Mouse (Mus musculus) neural tube, embryonic 15.5 days (tissue): ENCODE results near the gene Ubr3. TPM values are rescaled to one million over a fixed set of nuclear protein-coding genes. Genes with fewer than 3 reads are reported as not detected.

Source experiments
- ATAC-seq: fragments of 200-750 bp; cut with Nextera tagmentation; 2 replicates; pipeline ENCODE4 v1.8.0; 2017; ENCODE audit warnings: mild to moderate bottlenecking, moderate TSS enrichment, moderate library complexity; ENCODE audit not compliant: low FRiP score
- H3K27ac ChIP-seq: fragments of 300-500 bp; sonication (generic); replicated peaks from 2 replicates; pipeline ENCODE4 v1.5.1; 2015; ENCODE audit warnings: mild to moderate bottlenecking, inconsistent platforms
- H3K27me3 ChIP-seq: fragments of 300-500 bp; sonication (generic); replicated peaks from 2 replicates; pipeline ENCODE4 v1.6.1; 2015; ENCODE audit warnings: inconsistent platforms
- H3K36me3 ChIP-seq: fragments of 300-500 bp; sonication (generic); 2 replicates; pipeline ENCODE4 v1.6.1; 2015; ENCODE audit warnings: inconsistent platforms
- H3K4me1 ChIP-seq: fragments of 300-500 bp; sonication (generic); 2 replicates; pipeline ENCODE4 v1.6.1; 2015; ENCODE audit warnings: inconsistent platforms
- H3K4me2 ChIP-seq: fragments of 300-500 bp; sonication (generic); 2 replicates; pipeline ENCODE4 v1.6.1; 2015; ENCODE audit warnings: inconsistent platforms, mild to moderate bottlenecking, moderate library complexity
- H3K4me3 ChIP-seq: fragments of 300-500 bp; sonication (generic); replicated peaks from 2 replicates; pipeline ENCODE4 v1.5.1; 2015; ENCODE audit warnings: mild to moderate bottlenecking, inconsistent platforms
- H3K9ac ChIP-seq: fragments of 300-500 bp; sonication (generic); replicated peaks from 2 replicates; pipeline ENCODE4 v1.6.1; 2015; ENCODE audit warnings: mild to moderate bottlenecking, inconsistent platforms
- H3K9me3 ChIP-seq: fragments of 300-500 bp; sonication (generic); replicated peaks from 2 replicates; pipeline ENCODE4 v1.6.1; 2016; ENCODE audit warnings: inconsistent platforms
- WGBS: fragments of 180-500 bp; shearing (Covaris S2); methylation state at CpG from one replicate; pipeline ENCODE4 v1.1.7; 2015; ENCODE audit warnings: mixed read lengths; 5-methylcytosine and 5-hydroxymethylcytosine counted together
- polyA plus RNA-seq: library from polyadenylated mRNA; unstranded; fragments of >200 nt; fragmentation: Nextera tagmentation; extraction: Ambion mirVana; gene quantifications from 2 replicates; pipeline ENCODE4 v1.2.1, GENCODE M21; 2015

Ubr3 gene
- polyA plus RNA-seq, 1 experiment from 2014 or later = 17.7 TPM

DNA sequence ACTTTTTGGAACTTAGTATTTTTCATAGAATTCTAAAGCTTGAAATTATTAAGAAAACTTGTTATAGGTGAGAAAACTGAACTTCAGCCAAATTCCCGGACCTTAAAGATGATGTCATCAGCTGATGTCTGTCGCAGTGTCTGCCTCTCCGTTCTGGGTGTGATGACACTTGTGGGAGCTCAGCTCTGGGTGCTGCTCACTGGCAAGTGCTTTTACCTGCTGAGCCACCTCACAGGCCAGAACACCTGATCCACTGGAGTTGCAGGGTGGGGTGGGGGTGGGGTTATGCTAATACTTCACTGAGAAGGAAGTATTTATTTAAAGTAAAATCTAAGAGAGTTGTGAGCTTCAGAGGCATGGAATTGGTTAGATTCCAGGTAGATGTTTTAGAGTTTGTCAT is 20.3 kb downstream of the Ubr3 start:
- Histone ChIP-seq H3K4me2 (no peak overlapping the region), H3K4me3 (no peak overlapping the region), H3K9ac (no peak overlapping the region), H3K9me3 (no peaks in the 10 kb centered on the region), H3K27me3 (no peaks in the 10 kb centered on the region), H3K27ac (no peak overlapping the region), H3K36me3 (peaks cover 27% of the 10 kb centered on the region), H3K4me1 (no peaks in the 10 kb centered on the region)
- 96% methylated on average over 3 of the region's 3 CpGs for WGBS
- no peak for ATAC-seq

GRCm38 (mm10) chr2:69924943-69925342 is 27.9 kb downstream of the Ubr3 start:
- H3K9ac ChIP-seq = no peak overlapping the region
- no peak overlapping the region for H3K27ac ChIP-seq
- no peaks in the 10 kb centered on the region for H3K9me3 ChIP-seq
- no peak overlapping the region for H3K4me3 ChIP-seq
- peaks cover 35% of the 10 kb centered on the region for H3K36me3 ChIP-seq
- no peaks in the 10 kb centered on the region for H3K4me1 ChIP-seq
- WGBS = 72% methylated on average over 3 of the region's 3 CpGs
- no peak overlapping the region for H3K4me2 ChIP-seq
- no peaks in the 10 kb centered on the region for H3K27me3 ChIP-seq
- ATAC-seq = no peak

DNA sequence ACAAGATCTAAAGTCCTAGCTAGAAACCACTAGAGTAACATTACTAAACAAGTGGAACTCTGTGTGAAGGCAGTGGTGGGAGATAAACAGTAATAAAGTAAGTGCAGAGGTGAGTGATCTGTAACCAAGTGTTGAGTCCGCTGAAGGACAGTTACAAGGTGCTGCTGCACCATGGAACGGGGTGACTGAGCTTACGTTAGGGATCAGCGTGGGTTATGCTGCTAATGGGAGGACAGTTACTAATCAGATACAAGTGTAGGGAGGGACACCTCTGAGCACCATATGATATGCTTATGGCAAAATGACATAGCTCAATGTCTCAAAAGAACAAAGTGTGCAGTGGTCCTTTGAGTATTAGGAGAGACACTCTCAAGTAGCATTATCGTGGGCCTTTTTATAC is 39.3 kb downstream of the Ubr3 start:
- Histone ChIP-seq H3K4me3 (no peak overlapping the region), H3K9ac (no peak overlapping the region), H3K27ac (no peak overlapping the region), H3K27me3 (no peaks in the 10 kb centered on the region), H3K36me3 (peaks cover 22% of the 10 kb centered on the region), H3K9me3 (no peaks in the 10 kb centered on the region), H3K4me2 (no peak overlapping the region), H3K4me1 (no peaks in the 10 kb centered on the region)
- WGBS = 95% methylated on average over 5 of the region's 5 CpGs
- no peak for ATAC-seq

DNA sequence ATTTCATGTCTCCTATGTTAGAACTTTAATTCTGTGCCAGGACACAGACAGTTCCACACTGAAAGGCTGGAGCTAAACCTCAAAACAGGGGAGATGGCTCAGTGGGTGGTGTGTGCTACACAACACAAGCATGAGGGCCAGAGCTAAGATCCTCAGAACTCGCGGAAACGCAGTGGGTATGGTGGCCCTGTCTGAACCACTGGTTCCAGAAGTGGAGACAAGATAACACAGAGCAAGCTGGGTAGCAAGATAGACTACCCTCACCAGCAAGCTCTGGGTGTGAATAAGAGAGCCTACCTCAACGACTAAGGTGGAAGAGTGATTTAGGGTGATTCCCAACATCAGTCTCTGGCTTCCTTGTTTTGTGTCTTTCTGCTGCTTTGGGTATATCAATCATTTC is 42.2 kb downstream of the Ubr3 start:
- Histone ChIP-seq H3K9me3 (no peaks in the 10 kb centered on the region), H3K4me1 (no peaks in the 10 kb centered on the region), H3K9ac (no peak overlapping the region), H3K27ac (no peak overlapping the region), H3K36me3 (peaks cover 19% of the 10 kb centered on the region), H3K27me3 (no peaks in the 10 kb centered on the region), H3K4me3 (no peak overlapping the region), H3K4me2 (no peak overlapping the region)
- WGBS = 89% methylated on average over 4 of the region's 4 CpGs
- no peak for ATAC-seq

- Histone ChIP-seq H3K9ac (no peak overlapping the region), H3K9me3 (no peaks in the 10 kb centered on the region), H3K27me3 (no peaks in the 10 kb centered on the region), H3K36me3 (peaks cover 19% of the 10 kb centered on the region), H3K27ac (no peak overlapping the region), H3K4me3 (no peak overlapping the region), H3K4me2 (no peak overlapping the region), H3K4me1 (no peaks in the 10 kb centered on the region)
- no peak for ATAC-seq
- whole genome bisulfite sequencing = 96% methylated on average over 5 of the region's 5 CpGs
Measured at GRCm38 (mm10) chr2:69939649-69940048, 42.6 kb downstream of the Ubr3 start.

GRCm38 (mm10) chr2:69941391-69942030 is 44.5 kb downstream of the Ubr3 start:
- no peak overlapping the region for H3K4me2 ChIP-seq
- no peak overlapping the region for H3K9ac ChIP-seq
- WGBS = 81% methylated on average over 4 of the region's 4 CpGs
- H3K27ac ChIP-seq = no peak overlapping the region
- no peak for ATAC-seq
- no peaks in the 10 kb centered on the region for H3K27me3 ChIP-seq
- no peaks in the 10 kb centered on the region for H3K4me1 ChIP-seq
- peaks cover 16% of the 10 kb centered on the region for H3K36me3 ChIP-seq
- H3K9me3 ChIP-seq = no peaks in the 10 kb centered on the region
- no peak overlapping the region for H3K4me3 ChIP-seq

DNA sequence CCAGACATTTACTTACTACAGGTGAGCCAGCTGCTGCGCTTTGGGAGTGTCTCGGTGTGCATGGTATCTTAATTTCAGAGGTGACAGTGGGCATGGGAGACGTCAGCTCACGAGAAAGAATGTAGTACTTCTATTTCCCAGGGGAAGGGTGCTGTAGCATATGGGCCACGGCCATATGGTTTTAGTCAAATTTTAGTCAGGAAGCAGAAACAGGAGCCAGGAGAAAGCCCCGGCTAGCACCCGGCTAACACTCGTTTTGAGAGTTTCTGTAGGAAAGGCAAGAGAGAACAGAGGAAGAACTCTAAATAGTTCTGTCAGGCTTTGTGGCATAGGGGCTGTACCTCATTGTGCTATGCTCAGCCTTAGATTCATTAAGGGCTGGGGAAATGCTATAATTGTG is 55.8 kb downstream of the Ubr3 start:
- Histone ChIP-seq H3K27ac (no peak overlapping the region), H3K9ac (no peak overlapping the region), H3K36me3 (peaks cover 32% of the 10 kb centered on the region), H3K4me3 (no peak overlapping the region), H3K4me2 (no peak overlapping the region), H3K9me3 (no peaks in the 10 kb centered on the region), H3K4me1 (no peaks in the 10 kb centered on the region), H3K27me3 (no peaks in the 10 kb centered on the region)
- ATAC-seq = no peak
- WGBS = 89% methylated on average over 8 of the region's 8 CpGs

- Histone ChIP-seq H3K9ac (no peak overlapping the region), H3K27ac (no peak overlapping the region), H3K4me3 (no peak overlapping the region), H3K27me3 (no peaks in the 10 kb centered on the region), H3K36me3 (peaks cover 23% of the 10 kb centered on the region), H3K4me1 (no peaks in the 10 kb centered on the region), H3K9me3 (no peaks in the 10 kb centered on the region), H3K4me2 (no peak overlapping the region)
- ATAC-seq = no peak
- 58% methylated on average over 2 of the region's 2 CpGs for WGBS
Measured at GRCm38 (mm10) chr2:69955635-69956034, 58.6 kb downstream of the Ubr3 start.

DNA sequence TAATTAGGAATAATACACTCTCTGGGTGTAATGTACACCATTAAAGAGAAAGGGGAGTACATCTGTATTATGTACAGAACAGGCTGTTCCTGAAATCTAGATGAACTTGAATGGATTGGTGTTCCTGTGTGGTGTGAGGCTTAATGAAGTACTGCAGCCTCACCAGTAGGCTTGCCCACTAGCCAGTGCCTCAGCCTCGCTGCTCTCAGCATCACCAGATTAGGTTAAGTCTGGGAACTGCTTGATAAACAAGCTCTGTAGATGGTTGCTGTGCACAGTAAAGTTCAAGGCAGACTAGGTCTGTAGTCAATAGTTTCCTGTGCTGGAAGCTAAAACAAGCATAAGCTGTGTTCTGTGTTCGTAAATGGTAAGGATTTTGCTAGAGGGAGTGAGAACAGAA is 60.6 kb downstream of the Ubr3 start:
- H3K4me2 ChIP-seq = no peak overlapping the region
- no peak overlapping the region for H3K27ac ChIP-seq
- H3K4me1 ChIP-seq = no peaks in the 10 kb centered on the region
- 97% methylated on average over 2 of the region's 2 CpGs for WGBS
- H3K9me3 ChIP-seq = no peaks in the 10 kb centered on the region
- H3K27me3 ChIP-seq = no peaks in the 10 kb centered on the region
- peaks cover 35% of the 10 kb centered on the region for H3K36me3 ChIP-seq
- H3K4me3 ChIP-seq = no peak overlapping the region
- H3K9ac ChIP-seq = no peak overlapping the region
- no peak for ATAC-seq

GRCm38 (mm10) chr2:69974896-69975295 is 77.8 kb downstream of the Ubr3 start:
- H3K36me3 ChIP-seq = peaks cover 33% of the 10 kb centered on the region
- no peak overlapping the region for H3K27ac ChIP-seq
- no peak overlapping the region for H3K9ac ChIP-seq
- no peak overlapping the region for H3K4me3 ChIP-seq
- 87% methylated on average over 2 of the region's 2 CpGs for WGBS
- no peaks in the 10 kb centered on the region for H3K27me3 ChIP-seq
- no peak overlapping the region for H3K4me2 ChIP-seq
- no peaks in the 10 kb centered on the region for H3K4me1 ChIP-seq
- H3K9me3 ChIP-seq = no peaks in the 10 kb centered on the region
- no peak for ATAC-seq

GRCm38 (mm10) chr2:69989224-69989623 is 92.2 kb downstream of the Ubr3 start:
- ATAC-seq = no peak
- no peak overlapping the region for H3K27ac ChIP-seq
- WGBS = 97% methylated on average over 6 of the region's 6 CpGs
- no peak overlapping the region for H3K9ac ChIP-seq
- no peak overlapping the region for H3K4me3 ChIP-seq
- peaks cover 32% of the 10 kb centered on the region for H3K36me3 ChIP-seq
- no peaks in the 10 kb centered on the region for H3K27me3 ChIP-seq
- no peak overlapping the region for H3K4me2 ChIP-seq
- no peaks in the 10 kb centered on the region for H3K4me1 ChIP-seq
- H3K9me3 ChIP-seq = no peaks in the 10 kb centered on the region

DNA sequence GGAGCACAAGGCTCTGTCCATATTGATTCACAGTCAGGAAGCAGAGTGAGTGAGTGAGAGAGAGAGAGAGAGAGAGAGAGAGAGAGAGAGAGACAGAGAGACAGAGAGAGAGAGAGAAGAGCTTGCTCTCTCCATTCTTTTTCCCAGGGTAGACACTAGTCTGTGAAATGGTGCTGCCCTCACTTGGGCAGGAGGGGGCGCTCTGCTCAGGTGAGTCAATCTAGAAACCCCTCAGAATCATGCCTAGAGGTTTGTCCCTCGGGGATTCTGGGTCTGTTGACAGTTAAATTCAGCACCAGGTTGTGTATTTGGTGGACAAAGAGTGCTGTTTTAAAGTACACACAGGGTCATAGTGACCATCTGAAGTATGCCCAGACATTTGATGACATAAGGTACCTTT is 93.6 kb downstream of the Ubr3 start:
- peaks cover 38% of the 10 kb centered on the region for H3K36me3 ChIP-seq

More for the DNA sequence above, 93.6 kb downstream of the Ubr3 start:
- 58% methylated on average over 2 of the region's 2 CpGs for WGBS
- Histone ChIP-seq H3K27ac (no peak overlapping the region), H3K4me3 (no peak overlapping the region), H3K9ac (no peak overlapping the region), H3K9me3 (no peaks in the 10 kb centered on the region), H3K4me2 (no peak overlapping the region), H3K4me1 (no peaks in the 10 kb centered on the region), H3K27me3 (no peaks in the 10 kb centered on the region)
- no peak for ATAC-seq
